Mouse (Mus musculus): ENCODE results near the gene Elovl6. TPM values are rescaled to one million over a fixed set of nuclear protein-coding genes. Genes with fewer than 3 reads are reported as not detected.
A peak's percentile ranks its signal among the peaks of the same experiment; 100 is the strongest.

Gene Elovl6
- polyA plus RNA-seq, 1 experiment from 2014 or later: 46.8 TPM

DNA sequence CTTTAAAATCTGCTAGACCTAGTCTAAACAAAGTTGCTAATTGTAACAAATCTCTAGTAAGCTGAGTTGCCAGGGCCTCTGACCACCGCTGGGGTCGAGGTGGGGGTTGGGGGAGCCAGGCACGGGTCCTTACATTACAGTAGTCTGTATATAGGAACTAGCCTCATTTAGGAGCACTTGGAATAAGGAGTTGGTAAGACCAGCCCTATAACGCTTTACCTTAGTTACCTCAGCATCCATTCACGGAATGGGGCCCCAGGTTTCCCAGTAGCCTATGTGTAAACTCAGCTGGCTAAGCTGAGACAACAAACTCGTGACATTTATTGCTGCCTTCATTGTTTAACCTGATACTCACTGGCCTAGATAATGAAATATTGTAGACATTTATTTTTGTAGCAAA lies 3.3 kb downstream of the Elovl6 start:
- ATAC-seq (ENCODE audit: low FRiP score) (no peak), DNase-seq (ENCODE audit: low spot score) (peak; percentile 33)
- 31% methylated on average over 6 of the region's 6 CpGs for WGBS
- Histone ChIP-seq H3K9me3 (ENCODE audit: control insufficient read depth, low read length) (no peaks in the 10 kb centered on the region), H3K36me3 (ENCODE audit: control insufficient read depth, insufficient read depth, low read length) (no peaks in the 10 kb centered on the region), H3K4me3 (ENCODE audit: low read depth, low read length) (peak overlapping the region; percentile 85), H3K27me3 (ENCODE audit: control insufficient read depth, insufficient read depth, low read length) (no peaks in the 10 kb centered on the region), H3K9ac (ENCODE audit: low read depth, low read length) (peak overlapping the region; percentile 63), H3K4me2 (replicated peaks; ENCODE audit: low read depth, low read length) (peak overlapping the region; percentile 71), H3K4me1 (replicated peaks; ENCODE audit: control insufficient read depth, insufficient read depth, low read length) (peaks cover 11% of the 10 kb centered on the region), H3K27ac (ENCODE audit: low read depth, low read length) (peak overlapping the region; percentile 96)

DNA sequence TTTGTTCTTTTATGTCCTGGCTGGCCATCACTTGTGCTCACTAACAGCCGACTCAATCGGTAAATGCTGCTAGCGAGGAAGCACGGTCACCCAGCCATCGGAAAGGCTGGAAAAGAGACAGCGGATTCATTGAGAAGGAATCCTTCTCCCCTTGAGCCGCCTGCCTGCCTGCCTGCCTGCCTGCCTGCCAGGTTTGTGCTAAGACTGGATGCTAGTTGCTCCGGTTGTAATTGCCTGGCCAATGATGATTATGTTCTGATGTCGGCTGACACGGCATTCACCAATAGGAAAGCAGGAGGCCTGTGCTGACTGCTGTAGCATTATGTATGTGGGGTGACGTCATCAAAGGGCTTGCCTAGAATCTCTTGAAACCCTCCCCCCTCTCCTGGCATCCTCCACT lies 4.0 kb downstream of the Elovl6 start:
- H3K9ac ChIP-seq (ENCODE audit: low read depth, low read length): peak overlapping the region; percentile 63
- peak overlapping the region; percentile 85 for H3K4me3 ChIP-seq (ENCODE audit: low read depth, low read length)
- peak; percentile 90 for ATAC-seq (ENCODE audit: low FRiP score)
- H3K27ac ChIP-seq (ENCODE audit: low read depth, low read length): peak overlapping the region; percentile 96
- H3K9me3 ChIP-seq (ENCODE audit: control insufficient read depth, low read length): no peaks in the 10 kb centered on the region
- no peaks in the 10 kb centered on the region for H3K36me3 ChIP-seq (ENCODE audit: control insufficient read depth, insufficient read depth, low read length)
- H3K4me1 ChIP-seq (replicated peaks; ENCODE audit: control insufficient read depth, insufficient read depth, low read length): peaks cover 11% of the 10 kb centered on the region
- WGBS: under 1% methylated on average over 11 of the region's 11 CpGs
- DNase-seq (ENCODE audit: low spot score): peak; percentile 93
- H3K4me2 ChIP-seq (replicated peaks; ENCODE audit: low read depth, low read length): peak overlapping the region; percentile 71
- H3K27me3 ChIP-seq (ENCODE audit: control insufficient read depth, insufficient read depth, low read length): no peaks in the 10 kb centered on the region

DNA sequence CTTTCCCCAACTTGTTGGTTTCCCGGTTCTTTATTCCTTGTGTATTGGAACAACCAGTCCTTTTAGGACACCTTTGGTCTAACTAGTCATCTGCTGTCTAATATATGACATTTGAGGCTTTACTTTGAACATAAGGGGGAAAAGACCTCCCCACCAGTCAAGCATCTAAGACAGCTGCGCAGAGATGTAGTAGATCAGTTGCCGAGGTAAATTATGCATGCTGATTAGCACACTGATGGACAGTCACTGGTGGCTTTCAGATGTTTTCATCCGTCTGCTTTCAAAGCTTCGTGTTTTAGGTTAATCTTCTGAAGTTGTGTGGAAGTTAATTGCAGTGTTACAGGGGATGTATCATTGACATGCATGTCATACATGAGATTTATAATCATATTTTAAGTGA lies 5.8 kb downstream of the Elovl6 start:
- DNase-seq (ENCODE audit: low spot score): no peak
- H3K36me3 ChIP-seq (ENCODE audit: control insufficient read depth, insufficient read depth, low read length): no peaks in the 10 kb centered on the region
- H3K27ac ChIP-seq (ENCODE audit: low read depth, low read length): no peak overlapping the region
- H3K9me3 ChIP-seq (ENCODE audit: control insufficient read depth, low read length): no peaks in the 10 kb centered on the region
- ATAC-seq (ENCODE audit: low FRiP score): no peak
- 46% methylated on average over 5 of the region's 5 CpGs for WGBS
- H3K4me3 ChIP-seq (ENCODE audit: low read depth, low read length): no peak overlapping the region
- H3K9ac ChIP-seq (ENCODE audit: low read depth, low read length): no peak overlapping the region
- no peak overlapping the region for H3K4me2 ChIP-seq (replicated peaks; ENCODE audit: low read depth, low read length)
- H3K4me1 ChIP-seq (replicated peaks; ENCODE audit: control insufficient read depth, insufficient read depth, low read length): peaks cover 11% of the 10 kb centered on the region
- H3K27me3 ChIP-seq (ENCODE audit: control insufficient read depth, insufficient read depth, low read length): no peaks in the 10 kb centered on the region

DNA sequence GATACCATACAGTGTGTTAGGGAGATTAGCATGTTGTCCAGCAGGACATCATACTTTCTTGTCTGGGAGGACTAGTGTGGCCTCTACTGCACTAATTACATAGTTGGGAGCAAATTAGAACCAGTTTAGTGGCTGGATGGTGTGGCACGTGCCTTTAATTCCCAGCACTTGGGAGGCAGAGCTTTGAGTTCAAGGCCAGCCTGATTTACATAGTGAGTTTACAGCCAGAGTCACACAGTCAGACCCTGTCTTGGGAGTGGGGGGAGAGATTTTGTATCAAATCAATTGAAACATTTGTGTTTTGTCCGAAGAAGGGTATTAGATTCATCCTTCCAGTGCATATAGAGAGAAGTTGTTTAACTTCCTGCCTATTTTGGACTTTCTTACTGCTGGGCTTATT lies 8.7 kb downstream of the Elovl6 start:
- Histone ChIP-seq H3K27ac (ENCODE audit: low read depth, low read length) (no peak overlapping the region), H3K4me3 (ENCODE audit: low read depth, low read length) (no peak overlapping the region), H3K4me2 (replicated peaks; ENCODE audit: low read depth, low read length) (no peak overlapping the region), H3K36me3 (ENCODE audit: control insufficient read depth, insufficient read depth, low read length) (no peaks in the 10 kb centered on the region), H3K4me1 (replicated peaks; ENCODE audit: control insufficient read depth, insufficient read depth, low read length) (peaks cover 2% of the 10 kb centered on the region; the same call in 1 of the 2 replicates), H3K9ac (ENCODE audit: low read depth, low read length) (no peak overlapping the region), H3K27me3 (ENCODE audit: control insufficient read depth, insufficient read depth, low read length) (no peaks in the 10 kb centered on the region), H3K9me3 (ENCODE audit: control insufficient read depth, low read length) (no peaks in the 10 kb centered on the region)
- ATAC-seq (ENCODE audit: low FRiP score) (no peak), DNase-seq (ENCODE audit: low spot score) (no peak)
- WGBS: 94% methylated on average over 2 of the region's 2 CpGs

DNA sequence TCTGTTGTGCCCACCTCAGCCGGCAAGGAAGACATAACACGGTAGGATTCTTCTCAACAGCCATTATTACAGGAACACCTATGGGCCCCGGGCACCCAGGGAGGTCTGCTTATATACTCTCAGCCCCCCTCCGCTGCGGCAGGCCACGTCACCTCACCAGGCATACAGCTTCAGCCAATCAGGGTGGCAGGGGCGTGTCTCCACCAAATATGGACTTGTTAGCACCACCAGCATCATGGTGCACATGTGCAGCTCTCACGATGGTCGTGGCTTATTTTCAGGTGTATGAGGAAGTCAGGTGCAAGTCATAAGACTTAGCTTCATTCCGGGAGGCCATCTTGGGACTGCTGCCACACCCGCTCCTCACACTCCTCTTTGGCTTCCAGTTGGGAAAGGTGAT lies 9.3 kb downstream of the Elovl6 start:
- H3K4me2 ChIP-seq (replicated peaks; ENCODE audit: low read depth, low read length): no peak overlapping the region
- DNase-seq (ENCODE audit: low spot score): no peak

DNA sequence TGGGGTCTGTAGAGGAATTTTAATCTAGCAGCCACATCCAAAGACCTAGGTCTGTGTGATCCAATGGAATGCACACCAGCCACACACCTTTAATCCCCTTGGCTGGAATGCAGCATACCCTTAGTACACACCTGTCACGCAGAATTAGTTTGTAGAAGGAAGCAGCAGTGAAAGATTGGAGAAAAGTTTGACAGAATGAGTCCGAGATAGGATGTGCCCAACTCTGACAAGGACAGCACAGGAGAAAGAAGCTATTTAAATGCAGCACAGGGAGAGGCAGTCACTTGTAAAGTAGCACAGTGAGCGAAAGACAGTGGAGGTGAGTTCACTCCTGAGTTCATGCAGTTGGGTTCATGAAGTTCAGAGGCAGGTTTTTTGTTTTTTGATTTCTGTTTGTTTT lies 11.2 kb downstream of the Elovl6 start:
- no peaks in the 10 kb centered on the region for H3K4me1 ChIP-seq (replicated peaks; ENCODE audit: control insufficient read depth, insufficient read depth, low read length)
- no peak overlapping the region for H3K9ac ChIP-seq (ENCODE audit: low read depth, low read length)
- no peaks in the 10 kb centered on the region for H3K27me3 ChIP-seq (ENCODE audit: control insufficient read depth, insufficient read depth, low read length)
- H3K36me3 ChIP-seq (ENCODE audit: control insufficient read depth, insufficient read depth, low read length): no peaks in the 10 kb centered on the region
- no peak overlapping the region for H3K4me2 ChIP-seq (replicated peaks; ENCODE audit: low read depth, low read length)
- WGBS: 91% methylated on average over 3 of the region's 3 CpGs
- no peak overlapping the region for H3K27ac ChIP-seq (ENCODE audit: low read depth, low read length)
- no peak overlapping the region for H3K4me3 ChIP-seq (ENCODE audit: low read depth, low read length)
- H3K9me3 ChIP-seq (ENCODE audit: control insufficient read depth, low read length): no peaks in the 10 kb centered on the region
- ATAC-seq (ENCODE audit: low FRiP score) (no peak), DNase-seq (ENCODE audit: low spot score) (no peak)

More for the DNA sequence above, 9.3 kb downstream of the Elovl6 start:
- Histone ChIP-seq H3K9me3 (ENCODE audit: control insufficient read depth, low read length) (no peaks in the 10 kb centered on the region), H3K27ac (ENCODE audit: low read depth, low read length) (no peak overlapping the region), H3K27me3 (ENCODE audit: control insufficient read depth, insufficient read depth, low read length) (no peaks in the 10 kb centered on the region), H3K4me1 (replicated peaks; ENCODE audit: control insufficient read depth, insufficient read depth, low read length) (peaks cover 2% of the 10 kb centered on the region; the same call in 1 of the 2 replicates), H3K4me3 (ENCODE audit: low read depth, low read length) (no peak overlapping the region), H3K36me3 (ENCODE audit: control insufficient read depth, insufficient read depth, low read length) (no peaks in the 10 kb centered on the region), H3K9ac (ENCODE audit: low read depth, low read length) (no peak overlapping the region)
- ATAC-seq (ENCODE audit: low FRiP score): no peak
- 96% methylated on average over 11 of the region's 11 CpGs for WGBS

DNA sequence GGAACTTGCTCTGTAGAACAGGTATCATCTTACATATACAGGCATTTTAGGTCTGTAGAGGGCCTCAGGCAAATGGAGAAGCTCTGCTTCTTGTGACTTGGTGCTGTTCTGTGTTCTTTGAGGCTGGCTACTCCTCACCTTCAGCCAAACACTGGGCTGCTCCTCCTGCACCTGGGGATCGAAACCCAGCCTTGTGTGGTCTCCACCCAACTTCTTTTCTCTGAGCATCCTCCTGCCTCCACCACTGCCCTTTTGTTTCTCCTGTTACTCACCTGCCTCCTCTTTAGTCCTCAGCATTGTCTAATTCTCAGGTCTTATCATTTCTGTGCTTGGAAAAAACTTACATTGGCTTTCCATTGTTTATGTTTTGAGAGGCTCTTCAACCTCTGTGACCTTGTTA lies 12.1 kb downstream of the Elovl6 start:
- WGBS: 100% methylated on average over 1 of the region's 1 CpGs
- Histone ChIP-seq H3K36me3 (ENCODE audit: control insufficient read depth, insufficient read depth, low read length) (no peaks in the 10 kb centered on the region), H3K9ac (ENCODE audit: low read depth, low read length) (no peak overlapping the region), H3K4me1 (replicated peaks; ENCODE audit: control insufficient read depth, insufficient read depth, low read length) (no peaks in the 10 kb centered on the region), H3K4me2 (replicated peaks; ENCODE audit: low read depth, low read length) (no peak overlapping the region), H3K27me3 (ENCODE audit: control insufficient read depth, insufficient read depth, low read length) (no peaks in the 10 kb centered on the region), H3K9me3 (ENCODE audit: control insufficient read depth, low read length) (no peaks in the 10 kb centered on the region), H3K4me3 (ENCODE audit: low read depth, low read length) (no peak overlapping the region), H3K27ac (ENCODE audit: low read depth, low read length) (no peak overlapping the region)
- no peak for DNase-seq (ENCODE audit: low spot score)
- ATAC-seq (ENCODE audit: low FRiP score): no peak

DNA sequence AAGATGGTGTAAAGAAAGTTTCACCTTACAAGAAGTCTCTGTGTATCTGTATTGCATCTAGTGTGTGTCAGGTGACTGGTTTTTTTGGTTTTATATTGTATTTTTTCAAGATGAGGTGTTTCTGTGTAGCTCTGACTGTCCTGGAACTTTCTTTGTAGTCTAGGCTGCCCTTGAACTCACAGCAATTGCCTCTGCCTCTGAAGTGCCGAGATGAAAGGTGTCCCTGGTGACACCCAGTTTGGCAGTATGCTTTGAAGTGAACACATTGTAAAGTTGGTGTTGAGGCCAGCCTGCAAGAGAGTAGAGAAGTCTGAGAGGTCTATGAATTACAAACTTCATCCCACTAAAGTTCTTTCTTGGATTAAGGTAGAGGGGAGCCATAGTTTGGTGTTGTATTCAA lies 13.1 kb downstream of the Elovl6 start:
- no peak for ATAC-seq (ENCODE audit: low FRiP score)
- H3K27ac ChIP-seq (ENCODE audit: low read depth, low read length): no peak overlapping the region
- H3K9me3 ChIP-seq (ENCODE audit: control insufficient read depth, low read length): no peaks in the 10 kb centered on the region
- H3K4me2 ChIP-seq (replicated peaks; ENCODE audit: low read depth, low read length): no peak overlapping the region
- WGBS: 86% methylated on average over 1 of the region's 1 CpGs
- no peak for DNase-seq (ENCODE audit: low spot score)
- H3K4me3 ChIP-seq (ENCODE audit: low read depth, low read length): no peak overlapping the region
- H3K27me3 ChIP-seq (ENCODE audit: control insufficient read depth, insufficient read depth, low read length): no peaks in the 10 kb centered on the region
- H3K9ac ChIP-seq (ENCODE audit: low read depth, low read length): no peak overlapping the region
- no peaks in the 10 kb centered on the region for H3K36me3 ChIP-seq (ENCODE audit: control insufficient read depth, insufficient read depth, low read length)
- no peaks in the 10 kb centered on the region for H3K4me1 ChIP-seq (replicated peaks; ENCODE audit: control insufficient read depth, insufficient read depth, low read length)

GRCm38 (mm10) chr3:129545801-129546200 lies 13.6 kb downstream of the Elovl6 start:
- WGBS: 90% methylated on average over 6 of the region's 6 CpGs
- Histone ChIP-seq H3K4me2 (replicated peaks; ENCODE audit: low read depth, low read length) (no peak overlapping the region), H3K9ac (ENCODE audit: low read depth, low read length) (no peak overlapping the region), H3K4me1 (replicated peaks; ENCODE audit: control insufficient read depth, insufficient read depth, low read length) (no peaks in the 10 kb centered on the region), H3K36me3 (ENCODE audit: control insufficient read depth, insufficient read depth, low read length) (no peaks in the 10 kb centered on the region), H3K27me3 (ENCODE audit: control insufficient read depth, insufficient read depth, low read length) (no peaks in the 10 kb centered on the region), H3K9me3 (ENCODE audit: control insufficient read depth, low read length) (no peaks in the 10 kb centered on the region), H3K27ac (ENCODE audit: low read depth, low read length) (no peak overlapping the region), H3K4me3 (ENCODE audit: low read depth, low read length) (no peak overlapping the region)
- ATAC-seq (ENCODE audit: low FRiP score) (peak; percentile 43; the same call in 1 of the 2 replicates), DNase-seq (ENCODE audit: low spot score) (no peak)
